7 mouse cellular contexts compared by ENCODE assay signal in the genomic region with DNA sequence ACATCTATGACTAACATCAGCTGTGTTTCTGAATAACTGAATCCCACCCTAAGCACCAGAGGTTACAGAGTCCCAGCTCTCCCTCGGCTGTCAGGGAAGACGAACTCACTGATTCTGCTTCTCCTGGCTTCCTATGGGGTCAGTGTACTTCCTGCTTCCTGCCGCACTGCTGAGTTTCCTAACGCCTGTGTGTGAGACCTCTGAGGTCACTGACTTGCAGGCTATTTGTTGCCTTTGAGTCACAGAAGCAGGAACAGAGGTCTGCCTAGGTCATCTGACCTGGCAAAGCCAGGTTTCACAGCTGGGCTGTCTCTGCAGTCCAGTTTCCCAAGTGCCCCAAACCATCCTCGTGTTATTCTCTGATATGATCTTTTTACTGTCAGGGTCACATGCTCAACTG. TPM values are rescaled to one million over a fixed set of nuclear protein-coding genes. Genes with fewer than 3 reads are reported as not detected.
A peak's percentile ranks its signal among the peaks of the same experiment; 100 is the strongest.
DNase-seq lines count a peak whose midpoint lies in the region; ATAC-seq and TF ChIP-seq lines count a peak whose summit lies in the region.

No protein-coding gene starts in this region.

- TF ChIP-seq CTCF in bone marrow macrophage, adult 2 months (IDR thresholded peaks at IDR 0.05; ENCODE audit: low read depth, low read length), result no peak

- no peak overlapping the region for H3K9ac ChIP-seq in heart, embryonic 11.5 days (ENCODE audit: low read depth, low read length)

- no peaks in the 10 kb centered on the region for H3K36me3 ChIP-seq in heart, embryonic 11.5 days (ENCODE audit: control insufficient read depth, insufficient read depth, low read length)

- no peak for ATAC-seq in heart, embryonic 11.5 days (replicated peaks; ENCODE audit: insufficient number of reproducible peaks, low FRiP score, low TSS enrichment)

- WGBS in heart, embryonic 11.5 days (ENCODE audit: insufficient replicate concordance), result 22% methylated on average over 5 of the region's 5 CpGs

- no peak for TF ChIP-seq POLR2A in bone marrow macrophage, adult 2 months (IDR thresholded peaks at IDR 0.05; ENCODE audit: borderline replicate concordance, low read depth, low read length)

- no peaks in the 10 kb centered on the region for H3K9me3 ChIP-seq in heart, embryonic 11.5 days (replicated peaks; ENCODE audit: control insufficient read depth, low read length)

- no peak overlapping the region for H3K4me2 ChIP-seq in heart, embryonic 11.5 days

- DNase-seq in kidney, postnatal 25 days, result peak; percentile 46 to 78
- peak; percentile 34 to 46 for DNase-seq in monocyte, adult 2 months (ENCODE audit: low read depth in 1 of 2, low spot score in 2 of 2)
- DNase-seq in ovary, postnatal 14 days (ENCODE audit: low spot score), result no peak
- DNase-seq in layer of hippocampus, postnatal 10 days (ENCODE audit: low spot score in 2 of 2), result no peak
- DNase-seq in spleen, adult 12 weeks (ENCODE audit: low spot score), result no peak

- H3K27me3 ChIP-seq in heart, embryonic 11.5 days (ENCODE audit: control insufficient read depth, insufficient read depth, low read length), result no peaks in the 10 kb centered on the region

- H3K4me3 ChIP-seq in bone marrow macrophage, adult 2 months (ENCODE audit: insufficient read depth, low read length), result peak overlapping the region; percentile 27
- no peak overlapping the region for H3K4me3 ChIP-seq in heart, embryonic 11.5 days (ENCODE audit: low read depth, low read length)

- H3K27ac ChIP-seq in bone marrow macrophage, adult 2 months (ENCODE audit: insufficient read depth, low read depth, low read length), result peak overlapping the region; percentile 59
- H3K27ac ChIP-seq in heart, embryonic 11.5 days (ENCODE audit: low read depth, low read length), result peak overlapping the region; percentile 46

- H3K4me1 ChIP-seq in bone marrow macrophage, adult 2 months (ENCODE audit: control insufficient read depth, insufficient read depth, low read length), result peaks cover 57% of the 10 kb centered on the region
- peaks cover 56% of the 10 kb centered on the region for H3K4me1 ChIP-seq in heart, embryonic 11.5 days (ENCODE audit: control insufficient read depth, insufficient read depth, low read length)

RNA-seq across cellular contexts. Expression of gene B4galt5, which starts 30.0 kb away (rescaled TPM):
- polyA plus RNA-seq in bone marrow macrophage, adult 2 months (2012; ENCODE audit: insufficient read depth, insufficient read length, missing spikeins), result 57.1 and 69.9 TPM in 2 replicates
- 16.1 and 24.5 TPM in 2 replicates for polyA plus RNA-seq in heart, embryonic 11.5 days (2014; fragmentation: Nextera tagmentation; extraction: Ambion mirVana)
- 10 to 100 TPM; 72.7 to 76.9 TPM for total RNA-seq in layer of hippocampus, postnatal 10 days (2021)

Comparison
In these comparisons a context has a peak if more than half of its experiments do, and no peak if none do; other contexts are left out.
1. DNase-seq: peak in kidney, postnatal 25 days (2 of 2) and monocyte, adult 2 months (2 of 2); none in ovary, postnatal 14 days (single experiment), layer of hippocampus, postnatal 10 days (0 of 2) and spleen, adult 12 weeks (single experiment).